Mouse (Mus musculus) E14TG2a.4 (cell line): Measurements from ENCODE around the gene Zfp853.

Source experiments
- CTCF ChIP-seq: conservative IDR thresholded peaks from 2 replicates; pipeline ENCODE4 v1.5.1; 2014; ENCODE audit warnings: low read length
- NANOG ChIP-seq: IDR thresholded peaks from 2 replicates; pipeline ENCODE4 v1.6.1; 2014; ENCODE audit warnings: borderline replicate concordance, low read length, mixed read lengths
- POU5F1 ChIP-seq: IDR thresholded peaks from 2 replicates; pipeline ENCODE4 v1.6.1; 2014; ENCODE audit warnings: low read length, borderline replicate concordance

GRCm38 (mm10) chr5:143288378-143288911 lies 5.0 kb downstream of the Zfp853 start:
- no peak for TF ChIP-seq CTCF
- TF ChIP-seq NANOG: no peak
- no peak for TF ChIP-seq POU5F1
